Mouse (Mus musculus) lung, embryonic 15.5 days (tissue): Measurements from ENCODE around the gene Slc25a1. TPM values are rescaled to one million over a fixed set of nuclear protein-coding genes. Genes with fewer than 3 reads are reported as not detected.

Experiments
- ATAC-seq: fragments of 200-750 bp; cut with Nextera tagmentation; 2 replicates; pipeline ENCODE4 v1.8.0; 2017; ENCODE audit warnings: moderate number of reproducible peaks, borderline replicate concordance; ENCODE audit not compliant: low FRiP score, low TSS enrichment; ENCODE audit errors: extremely low read depth
- H3K27ac ChIP-seq: fragments of 300-500 bp; sonication (generic); 2 replicates; pipeline ENCODE4 v1.5.1; 2015; ENCODE audit warnings: moderate library complexity, mild to moderate bottlenecking, inconsistent platforms
- H3K27me3 ChIP-seq: fragments of 300-500 bp; sonication (generic); 2 replicates; pipeline ENCODE4 v1.6.1; 2015; ENCODE audit warnings: inconsistent platforms
- H3K36me3 ChIP-seq: fragments of 300-500 bp; sonication (generic); 2 replicates; pipeline ENCODE4 v1.6.1; 2015; ENCODE audit warnings: inconsistent platforms
- H3K4me1 ChIP-seq: fragments of 300-500 bp; sonication (generic); 2 replicates; pipeline ENCODE4 v1.6.1; 2015; ENCODE audit warnings: inconsistent platforms
- H3K4me2 ChIP-seq: fragments of 300-500 bp; sonication (generic); 2 replicates; pipeline ENCODE4 v1.6.1; 2015; ENCODE audit warnings: inconsistent platforms, mild to moderate bottlenecking, moderate library complexity
- H3K4me3 ChIP-seq: fragments of 300-500 bp; sonication (generic); 2 replicates; pipeline ENCODE4 v1.5.1; 2015; ENCODE audit warnings: mild to moderate bottlenecking, inconsistent platforms
- H3K9ac ChIP-seq: fragments of 300-500 bp; sonication (generic); 2 replicates; pipeline ENCODE4 v1.6.1; 2015; ENCODE audit warnings: inconsistent platforms
- H3K9me3 ChIP-seq: fragments of 300-500 bp; sonication (generic); 2 replicates; pipeline ENCODE4 v1.6.1; 2016; ENCODE audit warnings: inconsistent platforms
- WGBS: fragments of 180-500 bp; shearing (Covaris S2); methylation state at CpG from one replicate; pipeline ENCODE4 v1.1.7; 2015; 5-methylcytosine and 5-hydroxymethylcytosine counted together
- polyA plus RNA-seq: library from polyadenylated mRNA; unstranded; fragments of >200 nt; fragmentation: Nextera tagmentation; extraction: Ambion mirVana; gene quantifications from 2 replicates; pipeline ENCODE4 v1.2.1, GENCODE M21; 2015

Slc25a1 gene
- polyA plus RNA-seq, 1 experiment from 2014 or later: 72.6 TPM

DNA sequence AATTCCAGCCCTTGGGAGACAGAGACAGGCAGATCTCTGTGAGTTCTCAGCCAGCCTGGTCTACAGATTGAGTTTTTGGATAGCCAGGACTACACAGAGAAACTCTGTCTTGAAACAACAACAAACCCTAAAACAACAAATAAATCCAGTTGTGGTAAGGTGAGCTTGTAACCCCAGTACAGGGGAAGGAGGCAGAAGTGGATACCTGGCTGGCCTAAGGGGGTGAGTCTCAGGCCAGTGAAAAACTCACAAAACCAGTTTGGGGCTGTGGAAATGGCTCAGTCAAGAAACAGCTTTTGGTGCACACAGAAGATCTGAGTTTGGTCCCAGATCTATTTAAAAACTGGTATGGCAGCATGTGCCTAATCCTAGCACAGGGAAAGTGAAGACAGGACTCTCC is 45.8 kb downstream of the Slc25a1 start:
- Histone ChIP-seq H3K4me1 (peaks cover 11% of the 10 kb centered on the region; the same call in 1 of the 2 replicates), H3K36me3 (no peaks in the 10 kb centered on the region), H3K27me3 (no peaks in the 10 kb centered on the region), H3K4me2 (no peak overlapping the region), H3K9me3 (no peaks in the 10 kb centered on the region), H3K27ac (no peak overlapping the region), H3K9ac (no peak overlapping the region), H3K4me3 (no peak overlapping the region)
- ATAC-seq: no peak

- no peak overlapping the region for H3K27ac ChIP-seq
- no peaks in the 10 kb centered on the region for H3K27me3 ChIP-seq
- ATAC-seq: no peak
- H3K9me3 ChIP-seq: no peaks in the 10 kb centered on the region
- 80% methylated on average over 4 of the region's 4 CpGs for WGBS
- H3K4me2 ChIP-seq: no peak overlapping the region
- no peak overlapping the region for H3K9ac ChIP-seq
- H3K4me3 ChIP-seq: no peak overlapping the region
- peaks cover 11% of the 10 kb centered on the region; the same call in 1 of the 2 replicates for H3K4me1 ChIP-seq
- H3K36me3 ChIP-seq: no peaks in the 10 kb centered on the region
Observed at GRCm38 (mm10) chr16:17879571-17879970, 48.4 kb downstream of the Slc25a1 start.

DNA sequence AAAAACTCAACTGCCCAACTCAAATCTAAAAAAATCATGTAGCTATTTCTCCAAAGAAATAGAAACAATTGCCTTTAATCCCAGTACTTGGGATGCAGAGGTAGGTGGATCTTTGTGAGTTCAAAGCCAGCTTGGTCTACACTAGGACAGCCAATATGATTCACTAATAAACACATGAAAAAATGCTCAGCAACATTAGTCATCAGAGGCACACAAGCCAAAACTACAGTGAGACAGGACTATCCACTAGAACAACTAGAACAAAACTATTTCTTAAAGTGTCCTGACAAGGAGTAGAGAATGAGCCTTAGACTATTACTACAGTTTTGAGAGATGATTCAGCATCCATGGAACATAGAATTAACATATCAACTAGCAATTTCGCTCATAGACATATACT is 51.9 kb downstream of the Slc25a1 start:
- Histone ChIP-seq H3K27ac (no peak overlapping the region), H3K4me2 (no peak overlapping the region), H3K9ac (no peak overlapping the region), H3K4me3 (no peak overlapping the region), H3K9me3 (no peaks in the 10 kb centered on the region), H3K36me3 (peaks cover 17% of the 10 kb centered on the region), H3K4me1 (no peaks in the 10 kb centered on the region), H3K27me3 (no peaks in the 10 kb centered on the region)
- 91% methylated on average over 1 of the region's 1 CpGs for WGBS
- ATAC-seq: no peak

Other genes with a start within 250 kb of the Slc25a1 start
- 37.2 and 41.7 TPM in 2 replicates for gene Med15, start 195.3 kb downstream of the Slc25a1 start, polyA plus RNA-seq
- 61.2 and 66.0 TPM in 2 replicates for gene Klhl22, start 168.6 kb downstream of the Slc25a1 start, polyA plus RNA-seq
- gene Scarf2, start 130.9 kb downstream of the Slc25a1 start, polyA plus RNA-seq: 20.5 and 23.9 TPM in 2 replicates
- gene B830017H08Rik, start 95.1 kb downstream of the Slc25a1 start, polyA plus RNA-seq: 0.09 TPM in 1 of 2 replicates, not detected in the other
- gene Car15, start 89.9 kb downstream of the Slc25a1 start, polyA plus RNA-seq: 1.8 and 3.3 TPM in 2 replicates
- gene Gm20518, start 36.5 kb downstream of the Slc25a1 start, polyA plus RNA-seq: 0.16 TPM in 1 of 2 replicates, not detected in the other
- gene Tssk1, start 34.0 kb downstream of the Slc25a1 start, polyA plus RNA-seq: 0.05 TPM in 1 of 2 replicates, not detected in the other
- 92.0 and 93.9 TPM in 2 replicates for gene Dgcr2, start 29.7 kb downstream of the Slc25a1 start, polyA plus RNA-seq
- gene Tssk2, start 29.6 kb downstream of the Slc25a1 start, polyA plus RNA-seq: not detected in 2 replicates
- gene Ess2, start 16.9 kb downstream of the Slc25a1 start, polyA plus RNA-seq: 43.5 and 43.9 TPM in 2 replicates
- gene Gsc2, start 13.2 kb downstream of the Slc25a1 start, polyA plus RNA-seq: not detected in 2 replicates
- gene Vpreb2, start 52.2 kb upstream of the Slc25a1 start, polyA plus RNA-seq: not detected in 2 replicates
- gene Dgcr6, start 124.6 kb upstream of the Slc25a1 start, polyA plus RNA-seq: 95.5 and 97.9 TPM in 2 replicates
- gene Prodh, start 162.0 kb upstream of the Slc25a1 start, polyA plus RNA-seq: 13.5 and 14.7 TPM in 2 replicates
- gene Rtn4r, start 199.4 kb upstream of the Slc25a1 start, polyA plus RNA-seq: 0.74 and 0.90 TPM in 2 replicates